Mouse (Mus musculus): ENCODE data around the gene Ndufs3.
"Not testable (repeated sequence)": the region's sequence is repeated elsewhere in the genome, so short reads cannot be mapped to it uniquely, and the experiment has no call there.

Gene Ndufs3

DNA sequence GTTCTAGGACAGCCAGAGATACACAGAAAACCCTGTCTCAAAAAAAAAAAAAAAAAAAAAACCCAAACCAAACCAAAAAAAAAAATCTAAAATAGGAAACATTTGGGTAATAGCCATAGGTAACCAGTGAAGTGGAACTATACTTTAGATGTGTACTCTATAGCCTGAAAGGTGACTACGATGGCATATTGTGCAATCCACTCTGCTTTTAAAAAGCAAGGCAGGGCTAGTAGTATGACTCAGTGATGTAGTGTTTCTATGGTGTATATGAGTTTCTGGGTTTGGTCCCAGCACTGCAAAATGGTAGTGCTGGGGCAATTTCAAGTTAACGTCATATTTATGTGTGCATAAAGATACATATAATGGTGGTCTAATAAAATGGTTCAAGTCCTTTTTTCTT, 2.1 kb upstream of the Ndufs3 start:
- DNase-seq (ENCODE audit: low read depth), result no peak

GRCm38 (mm10) chr2:90904856-90905224, 213 bp upstream of the Ndufs3 start:
- DNase-seq (ENCODE audit: low read depth), result no peak

GRCm38 (mm10) chr2:90903398-90903797, 1.2 kb downstream of the Ndufs3 start:
- DNase-seq (ENCODE audit: low read depth), result no peak

- DNase-seq (ENCODE audit: low read depth), result not testable (repeated sequence)
Observed at GRCm38 (mm10) chr2:90894299-90894677, 10.3 kb downstream of the Ndufs3 start.

DNA sequence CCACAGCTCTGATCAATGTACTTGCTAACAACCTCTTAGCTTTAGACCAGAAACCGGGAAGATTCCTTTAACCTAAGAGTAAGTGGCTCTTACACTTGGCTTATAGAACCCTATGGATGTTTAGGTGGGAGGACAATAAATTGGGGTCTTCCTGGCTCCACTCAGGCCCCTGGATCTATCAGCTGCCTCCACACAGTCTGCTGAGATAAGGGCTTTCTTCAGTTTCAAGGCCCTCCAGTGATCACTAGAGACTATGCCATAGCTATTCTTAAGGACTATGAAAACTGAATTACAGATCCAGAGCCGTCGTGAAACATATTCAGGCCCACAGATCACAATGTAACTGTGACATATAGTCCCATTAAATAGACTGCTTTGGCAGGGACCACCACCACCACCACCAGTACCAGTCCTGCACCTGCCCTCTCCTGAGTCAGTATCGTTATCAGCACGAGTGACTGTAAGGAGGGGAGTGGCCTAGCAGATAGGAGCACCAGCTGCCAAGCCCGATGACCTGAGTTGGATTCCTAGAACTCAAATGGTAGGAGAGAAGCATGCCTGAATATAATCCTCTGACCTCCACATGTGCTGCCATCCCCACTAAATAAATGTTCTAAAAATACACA, 10.8 kb downstream of the Ndufs3 start:
- no peak for DNase-seq (ENCODE audit: low read depth)

DNA sequence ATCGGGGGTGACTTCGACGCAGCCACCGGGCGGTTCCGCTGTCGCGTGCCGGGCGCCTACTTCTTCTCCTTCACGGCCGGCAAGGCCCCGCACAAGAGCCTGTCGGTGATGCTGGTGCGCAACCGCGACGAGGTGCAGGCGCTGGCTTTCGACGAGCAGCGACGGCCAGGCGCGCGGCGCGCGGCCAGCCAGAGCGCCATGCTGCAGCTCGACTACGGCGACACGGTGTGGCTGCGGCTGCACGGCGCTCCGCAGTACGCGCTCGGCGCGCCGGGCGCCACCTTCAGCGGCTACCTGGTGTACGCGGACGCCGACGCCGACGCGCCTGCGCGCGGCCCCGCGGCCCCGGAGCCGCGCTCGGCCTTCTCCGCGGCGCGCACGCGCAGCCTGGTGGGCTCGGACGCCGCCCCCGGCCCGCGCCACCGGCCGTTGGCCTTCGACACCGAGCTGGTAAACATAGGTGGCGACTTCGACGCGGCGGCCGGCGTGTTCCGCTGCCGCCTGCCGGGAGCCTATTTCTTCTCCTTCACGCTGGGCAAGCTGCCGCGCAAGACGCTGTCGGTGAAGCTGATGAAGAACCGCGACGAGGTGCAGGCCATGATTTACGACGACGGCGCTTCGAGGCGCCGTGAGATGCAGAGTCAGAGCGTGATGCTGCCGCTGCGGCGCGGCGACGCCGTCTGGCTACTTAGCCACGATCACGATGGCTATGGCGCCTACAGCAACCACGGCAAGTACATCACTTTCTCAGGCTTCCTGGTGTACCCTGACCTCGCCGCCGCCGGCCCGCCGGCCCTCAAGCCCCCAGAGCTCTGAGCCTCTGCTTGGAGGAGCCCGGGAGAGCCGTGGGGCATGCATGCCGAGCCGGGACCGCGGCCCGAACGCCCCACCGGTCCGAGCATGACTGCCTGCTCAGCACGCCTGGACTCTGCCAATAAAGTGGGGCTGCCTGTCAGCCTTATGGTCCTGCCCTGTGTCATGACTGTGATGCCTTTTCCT, 14.8 kb downstream of the Ndufs3 start:
- no peak for DNase-seq (ENCODE audit: low read depth)

DNA sequence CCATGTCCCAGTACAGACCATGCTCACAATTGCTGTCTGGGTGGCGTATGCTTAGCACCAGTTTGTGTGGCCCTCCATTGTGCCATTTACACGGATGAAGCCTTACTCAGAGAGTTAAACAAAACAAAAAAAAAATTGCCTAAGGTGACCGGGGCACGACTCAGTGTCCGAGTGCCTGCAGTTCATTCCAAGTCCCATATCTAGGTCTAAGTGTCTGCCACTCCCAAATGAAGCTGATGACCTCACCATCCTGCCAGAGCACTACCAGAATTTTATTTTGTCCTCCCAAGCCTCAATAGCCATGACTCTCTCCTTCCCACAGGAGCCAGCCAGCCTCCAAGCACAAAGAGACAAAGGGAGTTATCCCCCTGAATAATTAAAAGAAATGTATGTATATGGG, 17.0 kb downstream of the Ndufs3 start:
- DNase-seq (ENCODE audit: low read depth), result no peak

DNA sequence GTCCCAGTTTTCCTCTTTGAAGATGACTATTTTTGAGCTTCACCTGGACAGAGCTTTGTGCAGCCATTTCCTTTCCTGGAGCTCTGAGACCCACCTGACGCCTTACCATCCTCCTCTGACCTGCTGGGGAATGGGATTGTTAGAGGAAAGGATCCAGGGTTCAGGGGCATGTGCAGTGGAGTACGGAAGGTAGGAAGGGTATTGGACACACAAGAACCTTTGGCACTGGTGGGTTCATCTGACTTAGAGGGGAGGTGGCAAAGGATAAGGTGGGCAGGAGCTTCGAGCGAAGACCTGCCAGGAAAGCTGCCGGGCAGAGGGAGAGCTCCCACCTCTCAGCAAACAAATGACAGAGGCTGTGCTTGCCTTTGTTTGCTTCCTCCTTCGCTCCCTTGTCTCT, 18.2 kb downstream of the Ndufs3 start:
- DNase-seq (ENCODE audit: low read depth), result no peak

DNA sequence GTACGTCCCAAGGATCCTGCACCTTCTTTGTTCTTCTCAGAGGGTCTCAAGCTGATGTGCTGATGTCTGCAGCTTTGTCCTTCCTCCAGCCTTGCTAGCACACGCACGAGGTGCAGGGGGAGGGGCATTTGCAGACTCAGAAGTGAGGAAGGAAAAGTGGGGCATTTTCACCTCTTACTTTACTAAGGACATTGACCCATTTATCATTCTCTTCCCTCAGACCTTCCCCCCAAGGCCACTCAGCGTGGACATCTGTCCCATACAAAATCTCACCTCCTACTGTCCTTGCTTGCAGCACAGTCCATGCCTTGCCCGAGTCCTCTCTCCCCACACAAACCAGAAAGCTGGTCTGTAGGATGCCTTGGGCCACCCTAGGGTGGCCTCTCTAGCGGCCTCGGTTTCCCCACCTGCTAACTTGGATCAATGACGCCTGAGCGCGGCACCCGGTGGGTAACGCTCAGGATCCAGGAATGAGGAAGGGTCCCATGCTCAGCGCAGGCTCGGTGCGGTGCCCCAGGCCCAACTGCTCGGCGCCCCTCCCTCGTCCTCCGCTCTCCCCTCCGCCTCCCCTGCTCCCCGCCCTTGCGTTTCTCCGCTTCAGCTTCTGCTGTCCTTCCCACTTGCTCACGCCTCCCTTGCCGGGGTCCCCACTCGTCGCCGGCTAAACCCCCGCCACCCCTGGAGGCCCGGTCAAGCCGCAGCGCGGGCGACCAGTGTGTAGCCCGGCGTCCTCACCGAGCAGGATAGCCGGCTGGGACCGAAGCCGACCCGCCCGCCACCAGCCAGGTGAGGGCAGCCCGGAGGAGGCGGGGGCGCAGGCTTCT, 19.2 kb downstream of the Ndufs3 start, which contains the start of gene C1qtnf4:
TSS of gene C1qtnf4 (plus strand) at position 643 of the 824 bp plus-strand sequence.
- DNase-seq (ENCODE audit: low read depth), result no peak

DNA sequence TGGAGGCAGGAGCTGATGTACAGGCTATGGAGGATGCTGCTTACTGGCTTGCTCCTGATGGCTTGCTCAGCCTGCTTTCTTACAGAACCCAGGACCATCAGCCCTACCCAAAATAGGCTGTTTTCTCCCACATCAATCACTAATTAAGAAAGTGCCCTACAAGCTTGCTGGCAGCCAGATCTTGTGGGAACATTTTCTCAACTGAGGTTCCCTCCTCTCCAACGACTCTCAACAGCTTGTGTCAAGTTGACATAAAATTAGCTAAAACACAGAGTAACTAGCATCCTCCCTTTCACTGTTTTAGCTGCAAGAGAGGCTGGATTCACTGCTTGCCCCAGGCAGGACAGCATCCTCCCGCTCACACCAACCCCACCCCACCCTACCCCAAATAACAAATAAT, 22.8 kb downstream of the Ndufs3 start:
- DNase-seq (ENCODE audit: low read depth), result no peak

DNA sequence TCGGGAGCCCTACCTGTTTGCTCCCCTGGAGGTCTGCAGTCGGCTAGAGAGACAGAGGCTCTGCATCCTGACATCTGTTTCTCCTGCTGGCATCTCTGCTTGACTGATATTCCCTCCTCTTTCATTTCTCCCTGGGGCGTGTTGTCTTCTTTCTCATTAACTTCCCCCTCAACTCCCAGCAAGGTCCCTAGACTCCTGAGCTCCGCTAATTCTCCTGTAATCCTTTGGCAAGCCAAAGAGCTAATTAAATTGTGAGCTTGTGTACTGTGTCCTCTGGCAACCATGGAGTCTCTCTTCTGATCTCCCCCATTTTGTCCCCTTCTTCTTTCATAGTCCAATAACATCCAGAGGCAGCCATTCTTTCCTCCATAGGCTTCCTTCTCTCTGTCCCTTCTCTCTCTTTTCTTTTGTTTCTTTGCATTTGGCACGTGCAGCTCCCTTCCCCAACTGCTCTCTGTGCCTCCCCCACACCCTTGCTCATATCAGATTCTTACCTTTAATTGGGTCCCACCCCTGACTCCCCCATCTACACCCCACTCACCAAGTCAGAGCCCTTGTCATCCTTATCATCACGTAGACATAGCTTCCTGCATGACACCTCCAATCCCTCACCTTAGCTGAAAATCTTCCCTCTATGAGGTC, 24.4 kb downstream of the Ndufs3 start:
- DNase-seq (ENCODE audit: low read depth), result no peak

- DNase-seq (ENCODE audit: low read depth), result no peak
Observed at GRCm38 (mm10) chr2:90879419-90879818, 25.2 kb downstream of the Ndufs3 start.

DNA sequence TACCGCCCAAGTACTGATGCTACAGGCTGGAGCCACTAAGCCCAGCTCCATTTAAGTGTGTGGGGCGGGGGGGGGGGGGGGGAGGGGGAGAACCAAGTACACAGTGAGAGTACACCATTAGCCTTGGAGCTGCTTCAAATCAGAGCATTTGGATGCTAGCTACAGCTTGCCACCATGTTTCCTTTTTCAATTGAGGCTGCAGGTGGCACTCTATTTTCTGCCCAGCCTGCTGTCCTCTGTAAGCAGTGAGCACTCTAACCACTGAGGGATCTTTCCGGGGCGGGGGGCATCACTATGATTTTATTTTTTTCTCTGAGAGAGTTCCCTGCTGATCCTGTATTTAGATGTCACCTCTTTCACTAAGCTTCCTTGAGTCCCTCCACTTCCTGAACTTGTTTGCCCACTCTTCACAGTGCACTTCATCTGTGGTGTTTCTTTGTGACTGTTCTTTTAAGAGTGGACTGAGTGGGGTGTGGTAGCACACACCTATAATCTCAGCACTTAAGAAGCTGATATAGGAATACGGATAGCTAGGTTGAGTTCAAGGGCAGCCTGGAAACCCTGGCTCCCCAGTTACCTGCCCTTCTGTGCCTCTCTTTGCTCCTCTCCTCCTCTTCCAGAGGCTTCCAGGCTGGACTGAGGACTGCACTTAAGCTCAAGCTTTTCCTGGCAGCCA, 26.9 kb downstream of the Ndufs3 start:
- no peak for DNase-seq (ENCODE audit: low read depth)

DNA sequence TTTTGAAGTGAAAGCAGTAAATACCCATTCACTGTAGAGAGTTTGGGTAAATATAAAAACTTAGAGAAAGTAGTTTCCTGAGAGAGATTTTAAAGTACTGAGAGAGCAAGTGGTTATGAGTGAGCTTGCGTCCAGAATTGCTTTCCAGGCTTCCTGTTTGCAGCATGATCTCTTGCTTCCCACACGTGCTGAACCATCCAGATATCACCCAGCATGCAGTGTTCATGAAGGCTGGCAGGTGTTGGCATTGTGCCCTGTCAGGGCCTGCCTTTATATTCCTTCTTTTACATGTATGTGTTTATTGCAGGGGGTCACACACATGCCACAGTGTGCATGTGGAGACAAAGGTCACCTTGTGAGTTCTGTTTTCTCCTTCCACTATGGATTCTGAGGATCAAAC, 29.4 kb downstream of the Ndufs3 start:
- no peak for DNase-seq (ENCODE audit: low read depth)

DNA sequence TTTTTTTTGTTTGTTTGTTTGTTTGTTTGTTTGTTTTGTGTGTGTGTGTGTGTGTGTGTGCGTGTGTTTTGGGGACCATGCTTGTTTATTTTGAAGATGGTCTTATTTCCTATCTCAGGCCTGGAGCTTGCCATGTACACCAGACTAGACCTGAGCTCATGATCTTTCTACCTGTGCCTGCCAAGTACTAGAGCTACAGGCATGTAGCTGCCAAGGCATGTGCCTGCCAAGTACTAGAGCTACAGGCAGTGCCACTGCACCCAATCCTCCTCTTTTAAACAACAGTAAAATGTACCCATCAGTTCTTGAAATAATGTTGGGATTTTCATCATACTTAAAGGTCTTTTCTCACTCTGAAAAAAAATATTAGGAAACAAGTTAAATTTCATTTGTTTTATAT, 30.6 kb downstream of the Ndufs3 start:
- DNase-seq (ENCODE audit: low read depth), result no peak

GRCm38 (mm10) chr2:90871180-90871961, 33.3 kb downstream of the Ndufs3 start:
- no peak for DNase-seq (ENCODE audit: low read depth)

DNA sequence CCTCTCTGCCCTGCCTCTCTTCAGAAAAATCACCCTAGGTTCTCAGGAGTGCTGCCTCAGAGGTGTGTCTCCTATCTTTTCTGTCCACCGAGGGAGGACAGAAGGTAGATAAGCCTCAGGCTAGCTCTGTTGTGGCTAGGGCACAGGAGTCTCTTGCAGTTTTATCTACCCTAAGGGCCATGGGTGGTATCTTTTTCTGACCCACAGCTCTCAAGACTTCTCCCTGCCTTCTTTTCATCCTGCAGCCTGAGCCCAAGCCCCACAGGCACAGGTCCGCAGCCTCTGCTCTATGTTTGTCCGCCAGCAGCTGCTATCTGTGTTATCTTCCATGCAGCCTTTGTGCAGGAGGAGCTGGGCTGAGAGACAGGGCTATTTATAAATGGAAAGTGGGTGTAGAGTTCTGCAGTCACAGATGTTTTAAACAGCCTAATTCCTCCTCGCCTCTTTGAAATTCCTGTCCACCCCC, 34.5 kb downstream of the Ndufs3 start:
- peak; percentile 72 for DNase-seq (ENCODE audit: low read depth)

DNA sequence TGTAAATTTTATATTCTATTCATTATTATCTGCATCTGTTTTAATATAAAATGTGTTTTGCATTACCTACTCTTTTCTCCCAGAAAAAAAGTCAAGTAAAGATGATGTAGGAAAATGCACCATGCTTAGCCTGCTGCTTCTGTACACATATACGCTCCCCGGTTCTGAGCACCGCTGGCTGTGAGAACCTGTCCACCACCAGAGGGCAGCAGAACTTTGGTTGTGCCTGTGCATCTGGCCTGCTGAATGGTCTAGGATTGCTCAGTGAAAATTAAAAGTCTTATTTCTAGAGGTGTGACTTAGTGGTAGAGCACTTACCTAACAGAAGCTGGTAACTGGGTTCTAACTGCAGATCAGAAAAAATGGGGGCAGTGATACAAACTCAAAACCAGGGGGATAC, 38.1 kb downstream of the Ndufs3 start:
- peak; percentile 83 for DNase-seq (ENCODE audit: low read depth)

DNA sequence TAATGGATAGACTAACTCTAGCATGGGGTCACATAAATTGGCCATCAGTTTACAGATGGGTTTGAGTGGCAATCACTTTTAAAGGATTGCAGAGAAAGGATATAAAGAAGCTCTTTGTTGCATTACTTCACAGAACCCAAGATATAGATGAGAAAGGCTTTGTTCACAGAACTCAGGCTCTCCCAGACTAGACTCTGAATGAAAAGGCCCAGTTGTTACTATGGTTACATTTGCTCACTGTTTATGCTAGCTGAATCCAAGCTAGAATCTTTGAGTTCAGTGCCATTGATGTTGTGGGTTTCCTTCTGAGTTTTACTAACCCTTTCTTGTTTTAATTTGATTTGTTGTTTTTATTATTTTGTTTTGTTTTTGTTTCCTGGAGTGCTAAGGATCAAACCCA, 40.4 kb downstream of the Ndufs3 start:
- DNase-seq (ENCODE audit: low read depth), result no peak

GRCm38 (mm10) chr2:90861486-90861885, 43.1 kb downstream of the Ndufs3 start:
- no peak for DNase-seq (ENCODE audit: low read depth)
